Mouse (Mus musculus): Measurements from ENCODE around the gene Tubal3. TPM values are rescaled to one million over a fixed set of nuclear protein-coding genes. Genes with fewer than 3 reads are reported as not detected.

Tubal3 gene
- 0.19 and 0.33 TPM in 2 replicates for polyA plus RNA-seq (2012; rRNA removed)

GRCm38 (mm10) chr13:3917571-3918311, at the start of gene Tubal3, which contains the start of gene Net1:
Tubal3 (plus strand) TSS chr13:3918274.
Net1 (minus strand) TSS chr13:3918220.

DNA sequence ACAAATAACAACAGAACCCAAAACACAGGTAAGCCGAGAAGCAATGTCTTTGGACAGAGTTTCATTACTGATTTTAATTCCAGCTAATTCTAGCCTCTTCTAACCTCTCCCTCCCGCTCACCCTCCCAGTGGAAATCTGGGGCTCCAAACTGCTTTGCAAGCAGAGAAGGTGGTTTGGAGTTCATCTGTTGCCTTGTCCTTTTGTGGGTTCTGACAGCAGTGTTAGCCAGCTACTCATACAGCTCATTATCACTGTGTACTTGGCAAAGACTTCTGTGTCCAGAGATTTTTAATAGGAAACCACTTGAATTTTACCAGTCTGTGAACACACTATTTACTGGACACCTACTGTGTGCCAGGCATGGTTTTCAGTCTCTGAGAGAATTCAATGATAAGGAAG, 27.2 kb downstream of the Tubal3 start, which contains the start of gene Ucn3:
Ucn3 (minus strand) TSS at position 101 of the 400 bp plus-strand sequence.

Other genes with a start within 250 kb of the Tubal3 start
- gene Calml3, start 114.0 kb upstream of the Tubal3 start, polyA plus RNA-seq (2012; rRNA removed): 0.83 and 1.5 TPM in 2 replicates
- gene Calm4, start 80.5 kb upstream of the Tubal3 start, polyA plus RNA-seq (2012; rRNA removed): not detected in 2 replicates
- gene Calm5, start 64.1 kb upstream of the Tubal3 start, polyA plus RNA-seq (2012; rRNA removed): not detected in 2 replicates
- 18.3 and 20.7 TPM in 2 replicates for gene Net1, start 54 bp upstream of the Tubal3 start, polyA plus RNA-seq (2012; rRNA removed)
- gene Ucn3, start 27.1 kb downstream of the Tubal3 start, polyA plus RNA-seq (2012; rRNA removed): not detected in 2 replicates
- 15.6 and 16.9 TPM in 2 replicates for gene Akr1c14, start 130.7 kb downstream of the Tubal3 start, polyA plus RNA-seq (2012; rRNA removed)
- 37.3 and 46.9 TPM in 2 replicates for gene Akr1c18, start 232.4 kb downstream of the Tubal3 start, polyA plus RNA-seq (2012; rRNA removed)